Mouse (Mus musculus): ENCODE results near the gene Ptgdr2. TPM values are rescaled to one million over a fixed set of nuclear protein-coding genes. Genes with fewer than 3 reads are reported as not detected.
A peak's percentile ranks its signal among the peaks of the same experiment; 100 is the strongest.

Ptgdr2 gene
- polyA plus RNA-seq, 1 experiment from 2014 or later, result 0.27 TPM

DNA sequence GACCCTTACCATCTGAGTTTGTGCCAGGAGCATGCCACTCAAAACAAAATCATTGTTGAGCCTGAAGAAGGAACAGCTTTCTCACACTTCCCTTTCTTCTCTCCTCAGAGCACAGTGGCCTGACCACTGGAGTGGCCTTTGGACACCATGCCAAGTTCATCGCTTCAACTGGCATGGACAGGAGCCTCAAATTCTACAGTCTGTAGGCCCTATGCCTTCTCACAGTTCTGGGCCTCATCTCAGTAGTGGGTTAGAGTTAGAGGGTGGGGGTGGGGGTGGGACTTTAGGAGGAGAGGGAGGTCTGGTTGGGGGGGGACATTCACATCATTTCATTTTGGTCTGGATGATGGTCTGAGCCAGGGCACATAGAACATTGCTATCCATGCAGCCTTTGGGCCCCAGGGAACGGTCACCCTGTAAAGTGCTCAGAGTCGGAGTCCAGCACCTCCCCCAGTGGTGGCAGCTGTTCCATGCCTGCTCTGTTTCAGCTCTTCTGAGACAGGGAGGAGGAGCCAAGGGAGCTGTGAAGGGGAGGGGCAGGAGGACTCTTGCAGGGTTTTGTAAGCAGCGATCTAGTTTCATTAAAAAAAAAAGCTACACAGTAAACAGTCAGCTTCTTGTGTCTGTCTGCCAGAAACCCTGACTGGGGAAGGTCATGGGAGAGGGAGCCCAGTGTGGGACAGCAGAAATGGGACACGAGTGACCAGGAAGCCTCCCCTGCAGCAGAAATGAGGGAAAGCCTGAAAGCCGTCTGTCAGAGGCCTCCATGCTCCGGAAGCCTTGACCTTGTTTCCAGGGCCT lies 31.8 kb upstream of the Ptgdr2 start:
- no peaks in the 10 kb centered on the region for H3K9me3 ChIP-seq (replicated peaks; ENCODE audit: control insufficient read depth, low read length)
- peaks cover 33% of the 10 kb centered on the region for H3K4me1 ChIP-seq (ENCODE audit: control insufficient read depth, insufficient read depth, low read length)
- no peaks in the 10 kb centered on the region for H3K27me3 ChIP-seq (ENCODE audit: control insufficient read depth, insufficient read depth, low read length)
- peak overlapping the region; percentile 19; the same call in 1 of the 2 replicates for H3K4me2 ChIP-seq
- H3K36me3 ChIP-seq (ENCODE audit: control insufficient read depth, insufficient read depth, low read length), result peaks cover 34% of the 10 kb centered on the region
- H3K4me3 ChIP-seq (ENCODE audit: low read depth, low read length), result no peak overlapping the region
- H3K27ac ChIP-seq (ENCODE audit: low read depth, low read length), result peak overlapping the region; percentile 84
- 27% methylated on average over 7 of the region's 7 CpGs for WGBS (ENCODE audit: insufficient replicate concordance)
- peak overlapping the region; percentile 56; the same call in 1 of the 2 replicates for H3K9ac ChIP-seq (ENCODE audit: low read depth, low read length)
- no peak; the same call in 1 of the 2 replicates for ATAC-seq (replicated peaks; ENCODE audit: insufficient number of reproducible peaks, low FRiP score, low TSS enrichment)

DNA sequence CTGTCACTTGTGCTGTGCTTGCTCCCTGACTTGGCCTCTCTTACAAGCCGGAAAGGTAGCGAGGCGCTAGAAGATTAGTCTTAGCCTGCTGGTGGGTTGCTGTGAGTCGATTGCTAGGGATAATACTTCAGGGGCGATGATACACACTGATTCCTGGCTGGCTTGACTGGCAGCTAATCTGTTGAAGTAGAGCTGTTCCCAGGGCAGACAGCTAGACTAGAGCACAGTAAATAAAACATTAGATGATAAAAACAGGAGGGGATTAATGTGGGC lies 31.3 kb upstream of the Ptgdr2 start:
- 45% methylated on average over 5 of the region's 5 CpGs for WGBS (ENCODE audit: insufficient replicate concordance)
- no peak overlapping the region for H3K4me3 ChIP-seq (ENCODE audit: low read depth, low read length)
- peaks cover 29% of the 10 kb centered on the region for H3K36me3 ChIP-seq (ENCODE audit: control insufficient read depth, insufficient read depth, low read length)
- no peak for ATAC-seq (replicated peaks; ENCODE audit: insufficient number of reproducible peaks, low FRiP score, low TSS enrichment)
- H3K27ac ChIP-seq (ENCODE audit: low read depth, low read length), result peak overlapping the region; percentile 84
- H3K4me1 ChIP-seq (ENCODE audit: control insufficient read depth, insufficient read depth, low read length), result peaks cover 33% of the 10 kb centered on the region
- no peaks in the 10 kb centered on the region for H3K27me3 ChIP-seq (ENCODE audit: control insufficient read depth, insufficient read depth, low read length)
- H3K4me2 ChIP-seq, result peak overlapping the region; percentile 19; the same call in 1 of the 2 replicates
- peak overlapping the region; percentile 56 for H3K9ac ChIP-seq (ENCODE audit: low read depth, low read length)
- H3K9me3 ChIP-seq (replicated peaks; ENCODE audit: control insufficient read depth, low read length), result no peaks in the 10 kb centered on the region

DNA sequence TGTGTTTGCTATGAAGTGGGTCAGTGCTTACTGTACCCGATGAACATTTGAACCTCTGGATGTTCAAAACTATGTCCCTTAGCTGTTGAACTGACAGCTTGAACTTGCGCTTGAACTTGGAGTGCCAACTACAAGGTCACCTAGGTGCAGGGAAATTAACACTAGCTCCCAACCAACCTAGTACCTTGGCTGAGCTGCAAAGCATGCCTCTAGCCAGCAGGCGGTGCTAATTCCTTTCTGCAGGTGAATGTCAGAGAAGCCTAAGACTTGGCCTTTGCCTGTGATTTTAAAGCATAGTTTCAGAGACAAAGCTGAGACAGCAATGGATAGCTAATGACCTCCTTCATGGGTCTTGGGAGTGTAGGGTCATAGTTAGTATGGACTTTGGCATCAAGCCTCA lies 29.1 kb upstream of the Ptgdr2 start:
- H3K27ac ChIP-seq (ENCODE audit: low read depth, low read length), result no peak overlapping the region
- no peak for ATAC-seq (replicated peaks; ENCODE audit: insufficient number of reproducible peaks, low FRiP score, low TSS enrichment)
- H3K4me1 ChIP-seq (ENCODE audit: control insufficient read depth, insufficient read depth, low read length), result peaks cover 33% of the 10 kb centered on the region
- H3K36me3 ChIP-seq (ENCODE audit: control insufficient read depth, insufficient read depth, low read length), result peaks cover 11% of the 10 kb centered on the region
- H3K4me3 ChIP-seq (ENCODE audit: low read depth, low read length), result no peak overlapping the region
- H3K9ac ChIP-seq (ENCODE audit: low read depth, low read length), result 0 out of 2 replicates have a peak overlapping the region, but pooled peaks have one; percentile 24
- no peak overlapping the region for H3K4me2 ChIP-seq
- WGBS (ENCODE audit: insufficient replicate concordance), result 48% methylated on average over 3 of the region's 3 CpGs
- no peaks in the 10 kb centered on the region for H3K27me3 ChIP-seq (ENCODE audit: control insufficient read depth, insufficient read depth, low read length)
- H3K9me3 ChIP-seq (replicated peaks; ENCODE audit: control insufficient read depth, low read length), result no peaks in the 10 kb centered on the region

DNA sequence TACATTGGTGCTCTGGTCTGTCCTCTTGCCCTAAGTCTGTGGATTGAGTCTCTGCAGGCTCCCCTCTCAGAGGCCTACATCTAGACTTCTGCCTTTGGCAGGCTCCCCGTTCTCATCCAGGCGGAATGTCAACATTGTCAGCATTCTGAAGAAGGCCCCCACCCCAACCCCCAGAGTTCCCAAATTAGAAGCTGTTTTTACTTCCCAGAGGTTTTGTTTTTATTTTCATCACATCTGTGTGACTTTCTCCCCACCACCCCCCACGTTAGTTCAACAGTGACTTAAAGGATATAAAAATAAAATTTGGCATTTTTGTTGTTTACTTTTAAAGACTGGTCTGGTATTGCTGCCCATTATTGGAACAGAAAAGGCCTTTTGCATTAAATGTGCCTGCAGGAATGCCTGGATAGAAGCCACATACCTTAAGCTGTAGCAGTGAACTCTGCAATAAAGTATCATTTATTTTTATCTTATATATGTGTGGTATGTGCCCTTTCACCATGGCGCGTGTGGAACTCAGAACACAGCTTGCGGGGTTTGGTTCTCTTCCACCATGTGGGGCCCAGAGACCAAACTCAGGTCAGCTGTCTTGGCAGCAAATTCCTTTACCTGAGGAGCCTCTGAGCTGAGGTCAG lies 27.8 kb upstream of the Ptgdr2 start:
- H3K27me3 ChIP-seq (ENCODE audit: control insufficient read depth, insufficient read depth, low read length), result no peaks in the 10 kb centered on the region
- 0 out of 2 replicates have a peak, but pooled peaks cover 3% of the 10 kb centered on the region for H3K36me3 ChIP-seq (ENCODE audit: control insufficient read depth, insufficient read depth, low read length)
- peak overlapping the region; percentile 78 for H3K27ac ChIP-seq (ENCODE audit: low read depth, low read length)
- ATAC-seq (replicated peaks; ENCODE audit: insufficient number of reproducible peaks, low FRiP score, low TSS enrichment), result no peak
- no peak overlapping the region for H3K4me3 ChIP-seq (ENCODE audit: low read depth, low read length)
- H3K4me2 ChIP-seq, result no peak overlapping the region; the same call in 1 of the 2 replicates
- 53% methylated on average over 6 of the region's 6 CpGs for WGBS (ENCODE audit: insufficient replicate concordance)
- H3K9ac ChIP-seq (ENCODE audit: low read depth, low read length), result peak overlapping the region; percentile 39; the same call in 1 of the 2 replicates
- H3K9me3 ChIP-seq (replicated peaks; ENCODE audit: control insufficient read depth, low read length), result no peaks in the 10 kb centered on the region
- H3K4me1 ChIP-seq (ENCODE audit: control insufficient read depth, insufficient read depth, low read length), result peaks cover 35% of the 10 kb centered on the region

DNA sequence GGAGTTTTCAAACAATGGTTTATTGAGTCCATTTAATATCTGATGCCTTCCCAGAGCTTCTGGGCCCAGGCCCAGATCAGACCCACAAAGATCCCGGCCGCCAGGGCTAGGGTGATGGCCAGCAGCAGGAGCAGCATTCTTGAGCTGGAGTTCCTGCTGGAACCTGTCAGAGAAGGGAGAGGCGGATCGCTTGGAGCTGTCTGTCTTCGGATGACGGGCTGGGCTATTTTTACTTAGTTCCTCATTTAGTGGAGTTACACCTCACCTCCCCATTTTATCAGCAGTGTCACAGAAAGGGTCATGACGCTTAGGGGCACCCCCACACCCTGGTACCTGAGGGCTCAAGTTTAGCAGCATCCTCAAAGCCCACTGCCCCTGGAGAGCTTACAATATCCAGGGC lies 22.7 kb upstream of the Ptgdr2 start:
- Histone ChIP-seq H3K27ac (ENCODE audit: low read depth, low read length) (peak overlapping the region; percentile 50), H3K4me2 (peak overlapping the region; percentile 8; the same call in 1 of the 2 replicates), H3K4me3 (ENCODE audit: low read depth, low read length) (no peak overlapping the region), H3K27me3 (ENCODE audit: control insufficient read depth, insufficient read depth, low read length) (no peaks in the 10 kb centered on the region), H3K36me3 (ENCODE audit: control insufficient read depth, insufficient read depth, low read length) (no peaks in the 10 kb centered on the region), H3K9ac (ENCODE audit: low read depth, low read length) (0 out of 2 replicates have a peak overlapping the region, but pooled peaks have one; percentile 24), H3K4me1 (ENCODE audit: control insufficient read depth, insufficient read depth, low read length) (peaks cover 20% of the 10 kb centered on the region), H3K9me3 (replicated peaks; ENCODE audit: control insufficient read depth, low read length) (no peaks in the 10 kb centered on the region)
- ATAC-seq (replicated peaks; ENCODE audit: insufficient number of reproducible peaks, low FRiP score, low TSS enrichment), result no peak
- 39% methylated on average over 7 of the region's 7 CpGs for WGBS (ENCODE audit: insufficient replicate concordance)

DNA sequence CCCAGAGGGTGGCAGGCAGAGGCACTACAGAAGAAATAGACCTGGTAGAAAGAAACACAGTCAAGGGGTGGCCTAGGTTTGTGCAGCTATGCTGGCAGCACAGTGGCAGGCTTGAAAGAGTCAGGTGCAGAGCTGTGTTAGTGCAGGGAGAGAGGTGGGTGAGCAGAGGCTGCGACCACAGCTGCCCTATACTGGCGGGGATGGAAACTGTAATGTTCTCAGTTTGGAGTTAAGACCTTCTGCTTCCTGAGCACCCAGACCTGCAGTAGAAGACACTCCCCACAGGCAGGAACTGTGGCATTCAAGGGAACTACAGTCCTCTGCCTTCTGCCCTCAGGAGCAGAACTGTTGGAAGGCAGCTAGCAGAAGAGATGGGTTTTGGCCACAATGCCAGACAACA lies 22.1 kb upstream of the Ptgdr2 start:
- no peaks in the 10 kb centered on the region for H3K36me3 ChIP-seq (ENCODE audit: control insufficient read depth, insufficient read depth, low read length)
- 67% methylated on average over 2 of the region's 2 CpGs for WGBS (ENCODE audit: insufficient replicate concordance)

DNA sequence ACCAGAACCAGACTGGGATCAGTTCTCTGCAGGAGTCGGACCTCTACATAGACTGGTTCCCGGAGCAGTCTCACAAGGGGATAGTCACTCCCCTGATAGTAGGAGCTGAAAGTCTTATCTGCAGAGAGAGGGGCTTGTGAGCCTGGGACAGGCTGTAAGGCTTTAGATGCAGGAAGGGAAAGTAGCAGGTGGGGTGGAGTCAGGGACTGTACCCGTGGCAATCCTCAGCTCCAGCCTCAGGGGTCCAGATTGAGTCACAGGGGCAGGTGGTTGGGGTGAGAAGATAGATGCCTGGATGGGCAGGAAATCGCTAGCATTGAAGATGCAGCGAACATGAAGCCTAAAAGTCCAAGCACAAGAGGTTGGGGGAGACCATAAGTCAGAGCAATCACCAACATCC lies 20.5 kb upstream of the Ptgdr2 start:
- H3K36me3 ChIP-seq (ENCODE audit: control insufficient read depth, insufficient read depth, low read length), result no peaks in the 10 kb centered on the region
- H3K4me3 ChIP-seq (ENCODE audit: low read depth, low read length), result no peak overlapping the region
- no peak for ATAC-seq (replicated peaks; ENCODE audit: insufficient number of reproducible peaks, low FRiP score, low TSS enrichment)

More for the DNA sequence above, 22.1 kb upstream of the Ptgdr2 start:
- peak overlapping the region; percentile 50 for H3K27ac ChIP-seq (ENCODE audit: low read depth, low read length)
- ATAC-seq (replicated peaks; ENCODE audit: insufficient number of reproducible peaks, low FRiP score, low TSS enrichment), result no peak
- no peaks in the 10 kb centered on the region for H3K27me3 ChIP-seq (ENCODE audit: control insufficient read depth, insufficient read depth, low read length)
- peaks cover 15% of the 10 kb centered on the region for H3K4me1 ChIP-seq (ENCODE audit: control insufficient read depth, insufficient read depth, low read length)
- no peak overlapping the region for H3K4me3 ChIP-seq (ENCODE audit: low read depth, low read length)
- no peak overlapping the region for H3K4me2 ChIP-seq
- H3K9ac ChIP-seq (ENCODE audit: low read depth, low read length), result no peak overlapping the region
- no peaks in the 10 kb centered on the region for H3K9me3 ChIP-seq (replicated peaks; ENCODE audit: control insufficient read depth, low read length)

DNA sequence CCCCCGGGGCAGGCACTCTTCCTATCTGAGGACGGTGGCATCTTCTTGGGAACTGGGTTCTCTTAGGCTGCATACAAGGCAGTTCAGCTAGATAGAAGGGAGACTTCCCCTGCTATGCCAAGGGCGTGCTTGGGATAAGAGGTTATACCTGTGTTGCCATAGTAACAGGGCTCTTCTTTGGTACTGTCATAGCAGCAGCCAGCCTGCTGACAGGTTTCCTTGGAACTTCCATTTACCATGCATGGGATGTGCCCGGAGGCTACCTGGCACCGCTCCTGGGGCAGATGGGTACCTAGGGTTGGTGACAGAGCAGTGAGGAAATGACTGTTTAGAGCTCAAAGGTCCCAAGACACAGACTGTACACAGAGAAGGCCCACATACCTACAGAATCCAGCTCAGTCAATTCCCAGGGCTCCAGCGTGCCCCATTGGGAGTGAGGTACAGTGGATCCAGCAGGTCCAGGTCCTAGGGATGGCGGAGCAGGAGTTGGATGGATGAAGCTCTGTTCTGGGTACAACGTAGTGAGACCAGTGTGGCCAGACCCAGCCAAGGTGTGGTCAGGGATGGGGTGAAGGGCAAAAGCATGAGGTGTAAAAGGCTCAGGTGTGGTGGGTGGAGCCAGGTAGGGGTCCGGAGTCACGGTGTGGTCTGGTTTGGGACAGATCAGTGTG lies 18.5 kb upstream of the Ptgdr2 start:
- H3K9ac ChIP-seq (ENCODE audit: low read depth, low read length), result no peak overlapping the region
- no peak for ATAC-seq (replicated peaks; ENCODE audit: insufficient number of reproducible peaks, low FRiP score, low TSS enrichment)
- H3K27ac ChIP-seq (ENCODE audit: low read depth, low read length), result no peak overlapping the region
- H3K4me2 ChIP-seq, result no peak overlapping the region
- H3K4me1 ChIP-seq (ENCODE audit: control insufficient read depth, insufficient read depth, low read length), result peaks cover 15% of the 10 kb centered on the region
- H3K4me3 ChIP-seq (ENCODE audit: low read depth, low read length), result no peak overlapping the region
- H3K9me3 ChIP-seq (replicated peaks; ENCODE audit: control insufficient read depth, low read length), result no peaks in the 10 kb centered on the region
- H3K27me3 ChIP-seq (ENCODE audit: control insufficient read depth, insufficient read depth, low read length), result 0 out of 2 replicates have a peak, but pooled peaks cover 2% of the 10 kb centered on the region
- WGBS (ENCODE audit: insufficient replicate concordance), result 86% methylated on average over 10 of the region's 10 CpGs
- no peaks in the 10 kb centered on the region for H3K36me3 ChIP-seq (ENCODE audit: control insufficient read depth, insufficient read depth, low read length)

More for the DNA sequence above, 20.5 kb upstream of the Ptgdr2 start:
- H3K9me3 ChIP-seq (replicated peaks; ENCODE audit: control insufficient read depth, low read length), result no peaks in the 10 kb centered on the region
- no peak overlapping the region for H3K4me2 ChIP-seq
- H3K4me1 ChIP-seq (ENCODE audit: control insufficient read depth, insufficient read depth, low read length), result peaks cover 15% of the 10 kb centered on the region
- H3K9ac ChIP-seq (ENCODE audit: low read depth, low read length), result no peak overlapping the region
- 0 out of 2 replicates have a peak, but pooled peaks cover 2% of the 10 kb centered on the region for H3K27me3 ChIP-seq (ENCODE audit: control insufficient read depth, insufficient read depth, low read length)
- WGBS (ENCODE audit: insufficient replicate concordance), result 44% methylated on average over 5 of the region's 5 CpGs
- H3K27ac ChIP-seq (ENCODE audit: low read depth, low read length), result no peak overlapping the region
